Mouse (Mus musculus) spleen, adult 2 months (tissue): ENCODE measurements around the gene 2210011C24Rik.

Experiments
- CTCF ChIP-seq: fragments of 200-500 bp; IDR thresholded peaks from 2 replicates; pipeline ENCODE4 v1.5.1; 2011; ENCODE audit warnings: mild to moderate bottlenecking, inconsistent platforms; ENCODE audit not compliant: insufficient read depth, insufficient read length, insufficient replicate concordance; ENCODE audit errors: extremely low read depth
- POLR2A ChIP-seq: fragments of 200-500 bp; IDR thresholded peaks from 2 replicates; pipeline ENCODE4 v1.6.1; 2011; ENCODE audit warnings: low read depth, low read length, inconsistent platforms

DNA sequence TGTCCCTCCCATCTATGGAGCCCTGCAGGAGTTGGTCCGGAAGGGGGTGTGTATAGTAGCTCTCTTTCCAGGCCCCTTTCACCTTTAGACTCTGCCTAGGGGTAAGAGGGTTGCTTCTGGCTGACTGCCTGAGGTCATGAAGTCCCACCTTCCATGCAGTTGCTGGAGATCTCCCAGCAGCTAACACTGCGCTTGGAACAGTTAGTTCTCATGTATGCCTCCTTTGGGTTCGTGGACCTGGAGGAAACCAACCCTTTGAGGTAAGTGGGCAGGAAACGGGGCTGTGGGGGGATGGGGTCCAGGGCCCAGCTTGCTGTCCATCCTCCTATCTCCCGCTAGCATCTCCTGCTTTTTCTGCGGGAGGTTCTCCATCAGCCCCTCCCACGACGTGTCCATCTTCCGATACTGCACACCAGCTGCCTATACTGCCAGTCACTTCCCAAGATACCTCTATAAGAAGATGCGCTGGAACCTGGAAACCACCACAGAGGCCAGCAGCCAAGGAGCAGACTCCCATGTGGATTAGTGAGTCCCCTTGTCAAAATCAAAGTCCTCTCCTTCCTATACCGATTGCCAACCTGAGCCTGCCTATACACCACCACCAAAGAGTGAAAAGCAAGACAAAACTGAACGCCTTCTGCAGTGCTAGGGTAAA is 8.9 kb downstream of the 2210011C24Rik start:
- TF ChIP-seq POLR2A, result no peak
- TF ChIP-seq CTCF, result no peak
